Mouse (Mus musculus) skeletal muscle tissue, postnatal 0 days (tissue): ENCODE results near the gene Slc25a28. TPM values are rescaled to one million over a fixed set of nuclear protein-coding genes. Genes with fewer than 3 reads are reported as not detected.

ENCODE experiments used
- microRNA-seq, 2 experiments: library from miRNA; unstranded; fragments of <30 nt; microRNA quantifications; one replicate each; pipeline ENCODE4; 2016
- polyA plus RNA-seq: library from polyadenylated mRNA; unstranded; fragments of >200 nt; fragmentation: Nextera tagmentation; extraction: Ambion mirVana; gene quantifications from 2 replicates; pipeline ENCODE4 v1.2.1, GENCODE M21; 2015

Slc25a28 gene
- polyA plus RNA-seq = 8.8 and 9.4 TPM in 2 replicates

GRCm38 (mm10) chr19:43674730-43675524 is at the start of gene Slc25a28:
Gene Slc25a28, minus strand, starts transcription at chr19:43674881.

GRCm38 (mm10) chr19:43689419-43690246 is 15.0 kb upstream of the Slc25a28 start, which contains the start of gene Entpd7:
Gene Entpd7, plus strand, starts transcription at chr19:43689672.

Small RNAs within 50 kb of the gene (microRNA-seq; reads per million reads assigned to microRNA genes)
- 0 reads per million in 2 experiments for gene Gm22646

Other genes starting within 250 kb of the Slc25a28 start
- 0.07 and 0.09 TPM in 2 replicates for gene Cnnm1, start 234.4 kb downstream of the Slc25a28 start, polyA plus RNA-seq
- 103 and 114 TPM in 2 replicates for gene Got1, start 150.3 kb downstream of the Slc25a28 start, polyA plus RNA-seq
- gene Nkx2-3, start 62.6 kb downstream of the Slc25a28 start, polyA plus RNA-seq = not detected in 2 replicates
- gene Entpd7, start 14.8 kb upstream of the Slc25a28 start, polyA plus RNA-seq = 2.4 and 4.7 TPM in 2 replicates
- 17.4 and 18.3 TPM in 2 replicates for gene Cutc, start 78.1 kb upstream of the Slc25a28 start, polyA plus RNA-seq
- 10.3 and 11.4 TPM in 2 replicates for gene Cox15, start 78.1 kb upstream of the Slc25a28 start, polyA plus RNA-seq
- 0.04 and 0.16 TPM in 2 replicates for gene Abcc2, start 107.3 kb upstream of the Slc25a28 start, polyA plus RNA-seq